Mouse (Mus musculus) ES-Bruce4 (cell line): ENCODE measurements at regions not wholly inside any gene's neighbourhood (a gene's known extent, or its start where the extent isn't known, plus 50 kb on each side); places are given as distances from the start of the nearest gene placed in this dataset.

ENCODE experiments used
- H3K27ac ChIP-seq: 2 replicates; pipeline ENCODE4 v1.5.1; 2012; ENCODE audit warnings: low read length, inconsistent platforms; ENCODE audit not compliant: insufficient read depth
- H3K27me3 ChIP-seq: 2 replicates; pipeline ENCODE4 v1.6.1; 2012; ENCODE audit warnings: mild to moderate bottlenecking, low read length, inconsistent platforms; ENCODE audit not compliant: control insufficient read depth, poor library complexity, insufficient read depth, severe bottlenecking
- H3K36me3 ChIP-seq: 2 replicates; pipeline ENCODE4 v1.6.1; 2012; ENCODE audit warnings: inconsistent platforms, mild to moderate bottlenecking, low read length, moderate library complexity; ENCODE audit not compliant: control insufficient read depth, poor library complexity, insufficient read depth, severe bottlenecking
- H3K4me1 ChIP-seq: one replicate; pipeline ENCODE4 v1.8.1; 2011; ENCODE audit warnings: low read length; ENCODE audit not compliant: control insufficient read depth, insufficient read depth
- H3K4me3 ChIP-seq: 2 replicates; pipeline ENCODE4 v1.5.1; 2011; ENCODE audit warnings: low read depth, mild to moderate bottlenecking, low read length
- H3K9ac ChIP-seq: 2 replicates; pipeline ENCODE4 v1.6.1; 2012; ENCODE audit warnings: low read depth, mild to moderate bottlenecking, inconsistent platforms; ENCODE audit not compliant: poor library complexity, severe bottlenecking
- H3K9me3 ChIP-seq: replicated peaks from 2 replicates; pipeline ENCODE4 v1.6.1; 2012; ENCODE audit warnings: mild to moderate bottlenecking, low read length, inconsistent platforms; ENCODE audit not compliant: control insufficient read depth, poor library complexity, insufficient read depth, severe bottlenecking
- CTCF ChIP-seq: IDR thresholded peaks from one replicate; pipeline ENCODE4 v1.8.1; 2011; ENCODE audit warnings: low read depth, low read length
- EP300 ChIP-seq: IDR thresholded peaks from 2 replicates; pipeline ENCODE4 v1.6.1; 2011; ENCODE audit warnings: low read depth, low read length; ENCODE audit not compliant: insufficient read depth
- POLR2A ChIP-seq: IDR thresholded peaks from one replicate; pipeline ENCODE4 v1.8.1; 2011; ENCODE audit warnings: low read length; ENCODE audit not compliant: insufficient read depth

DNA sequence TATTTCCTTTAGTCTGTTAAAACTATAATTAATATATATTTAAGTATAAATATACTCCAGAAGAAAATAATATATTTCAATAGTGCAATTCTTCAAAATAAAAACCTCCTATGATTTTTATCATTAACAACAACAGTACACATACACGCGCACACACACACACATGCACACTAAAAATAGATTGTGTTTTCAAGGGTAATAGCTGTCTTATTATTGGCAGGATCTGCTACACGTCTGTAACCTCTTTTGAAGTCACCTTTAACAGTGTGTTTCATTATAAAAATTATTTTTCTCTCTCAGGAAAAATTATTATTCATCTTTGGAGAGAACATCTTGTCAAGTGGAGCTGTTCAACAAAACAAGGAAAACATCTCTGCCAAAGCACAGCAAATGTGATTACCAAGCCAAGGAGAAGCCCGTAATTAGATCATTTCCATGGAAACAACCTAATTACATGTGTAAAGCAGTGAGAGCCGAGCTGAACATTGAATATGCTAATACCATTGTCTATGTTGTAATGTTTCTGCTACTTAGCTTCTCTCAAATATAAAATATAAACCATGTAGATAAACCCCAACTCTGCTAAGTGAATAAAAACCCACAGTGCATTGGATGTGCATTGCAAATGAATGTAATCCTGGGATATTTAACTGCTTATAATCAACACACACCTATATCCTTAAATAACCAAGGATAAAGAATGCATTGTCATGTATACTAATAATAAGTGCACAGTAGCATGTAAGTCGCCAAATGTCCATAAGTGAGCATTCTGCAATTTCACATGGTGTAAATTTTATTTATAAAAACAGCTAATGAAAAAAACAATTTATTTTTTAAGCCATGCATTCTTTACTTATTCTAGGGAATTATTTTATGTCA is 719.4 kb upstream of the Tbl1xr1 start:
- H3K9me3 ChIP-seq, result no peaks in the 10 kb centered on the region
- TF ChIP-seq POLR2A, result no peak
- TF ChIP-seq CTCF, result no peak
- no peak for TF ChIP-seq EP300
- H3K9ac ChIP-seq, result no peak overlapping the region
- H3K27ac ChIP-seq, result no peak overlapping the region
- H3K4me3 ChIP-seq, result no peak overlapping the region
- H3K27me3 ChIP-seq, result no peaks in the 10 kb centered on the region
- H3K36me3 ChIP-seq, result no peaks in the 10 kb centered on the region
- no peaks in the 10 kb centered on the region for H3K4me1 ChIP-seq

DNA sequence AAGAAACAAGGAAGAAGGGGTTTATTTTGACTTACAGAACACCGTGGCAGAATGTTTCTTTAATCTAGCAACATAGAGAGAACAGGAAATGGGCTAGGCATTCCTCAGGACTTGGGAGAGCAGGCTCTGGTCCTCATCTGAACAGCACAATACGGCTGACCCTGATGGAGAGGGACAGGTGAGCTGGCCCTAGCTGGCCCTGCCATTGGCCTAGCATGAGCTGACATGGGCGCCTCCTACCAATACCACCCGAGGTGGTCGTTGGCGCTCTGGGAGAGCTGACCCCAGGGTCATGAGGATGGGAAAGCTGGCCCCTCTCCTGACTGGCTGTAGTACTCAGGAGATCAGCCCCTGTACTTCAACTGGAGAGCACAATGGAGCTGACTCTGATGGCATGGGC is 718.4 kb upstream of the Tbl1xr1 start:
- Histone ChIP-seq H3K36me3 (no peaks in the 10 kb centered on the region), H3K9me3 (no peaks in the 10 kb centered on the region), H3K27ac (no peak overlapping the region), H3K27me3 (no peaks in the 10 kb centered on the region), H3K4me3 (no peak overlapping the region), H3K9ac (no peak overlapping the region), H3K4me1 (no peaks in the 10 kb centered on the region)
- no peak for TF ChIP-seq CTCF
- no peak for TF ChIP-seq EP300
- TF ChIP-seq POLR2A, result no peak

DNA sequence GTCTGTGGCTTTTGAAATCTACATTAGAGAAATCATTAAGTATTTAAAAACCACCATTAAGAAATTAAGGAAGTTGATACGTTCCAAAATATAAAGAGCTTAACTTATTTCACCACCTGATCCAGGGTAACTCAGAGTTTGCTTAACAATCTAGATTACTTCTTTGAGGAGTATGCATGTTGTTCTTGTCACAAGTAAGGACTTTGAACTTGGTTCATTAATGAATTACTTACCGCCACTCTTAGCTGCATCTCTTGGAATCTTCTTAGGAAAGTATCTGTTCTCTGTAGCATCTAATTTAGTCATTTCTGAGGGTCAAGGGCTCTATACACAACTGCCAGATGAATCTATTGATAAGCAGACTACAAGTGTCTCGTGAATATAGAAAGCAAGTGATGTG is 715.4 kb upstream of the Tbl1xr1 start:
- H3K9me3 ChIP-seq, result no peaks in the 10 kb centered on the region
- H3K4me3 ChIP-seq, result no peak overlapping the region
- no peaks in the 10 kb centered on the region for H3K27me3 ChIP-seq
- H3K27ac ChIP-seq, result no peak overlapping the region
- no peak overlapping the region for H3K9ac ChIP-seq
- no peaks in the 10 kb centered on the region for H3K4me1 ChIP-seq
- no peaks in the 10 kb centered on the region for H3K36me3 ChIP-seq
- TF ChIP-seq POLR2A, result no peak
- TF ChIP-seq CTCF, result no peak
- no peak for TF ChIP-seq EP300

DNA sequence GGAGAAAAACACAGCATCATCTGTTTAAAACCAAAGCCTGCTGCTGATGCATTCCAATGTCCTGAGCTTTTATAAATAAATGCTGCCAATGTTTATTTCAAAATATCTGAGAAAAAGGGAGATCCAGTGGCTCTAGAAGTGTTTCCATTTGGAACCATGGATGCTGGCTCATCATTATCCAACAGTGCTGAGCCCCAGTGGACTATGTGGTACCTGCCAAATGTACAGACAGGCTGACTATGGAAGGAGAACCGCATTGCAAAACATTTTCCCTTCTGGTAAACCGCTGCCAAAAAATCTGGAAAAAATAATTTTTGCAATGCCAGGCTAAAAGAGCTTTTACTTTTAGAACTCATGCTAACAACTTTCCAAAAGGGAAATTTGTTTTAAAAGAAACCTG is 696.6 kb upstream of the Tbl1xr1 start:
- no peak overlapping the region for H3K9ac ChIP-seq
- no peak overlapping the region for H3K27ac ChIP-seq
- H3K36me3 ChIP-seq, result no peaks in the 10 kb centered on the region
- H3K4me3 ChIP-seq, result no peak overlapping the region
- H3K27me3 ChIP-seq, result no peaks in the 10 kb centered on the region
- H3K4me1 ChIP-seq, result no peaks in the 10 kb centered on the region
- TF ChIP-seq EP300 (no peak), POLR2A (no peak), CTCF (no peak)
- H3K9me3 ChIP-seq, result peaks cover 5% of the 10 kb centered on the region; the same call in 1 of the 2 replicates

DNA sequence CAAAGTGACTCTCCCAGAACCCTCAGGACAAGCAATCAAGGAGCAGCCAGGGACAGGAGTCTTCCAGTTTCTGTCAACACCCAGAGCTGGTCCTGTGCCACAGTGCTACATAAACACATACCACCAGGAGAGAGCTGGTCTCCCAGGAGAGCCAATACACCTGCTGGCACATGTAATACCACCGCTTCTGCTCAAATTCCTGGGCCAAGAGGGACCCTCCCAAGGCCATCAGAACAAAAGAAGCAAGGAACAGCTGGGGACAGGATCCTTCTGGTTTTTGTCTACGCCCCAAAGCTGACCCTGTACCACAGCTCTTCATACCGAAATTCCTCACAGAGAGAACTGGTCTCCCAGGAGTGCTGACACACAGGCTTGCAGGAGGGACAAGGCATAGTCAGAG is 695.4 kb upstream of the Tbl1xr1 start:
- no peaks in the 10 kb centered on the region for H3K36me3 ChIP-seq
- H3K9me3 ChIP-seq, result peaks cover 5% of the 10 kb centered on the region; the same call in 1 of the 2 replicates
- H3K4me1 ChIP-seq, result no peaks in the 10 kb centered on the region
- no peak overlapping the region for H3K4me3 ChIP-seq
- no peaks in the 10 kb centered on the region for H3K27me3 ChIP-seq
- no peak overlapping the region for H3K9ac ChIP-seq
- TF ChIP-seq EP300 (no peak), CTCF (no peak), POLR2A (no peak)
- H3K27ac ChIP-seq, result no peak overlapping the region

DNA sequence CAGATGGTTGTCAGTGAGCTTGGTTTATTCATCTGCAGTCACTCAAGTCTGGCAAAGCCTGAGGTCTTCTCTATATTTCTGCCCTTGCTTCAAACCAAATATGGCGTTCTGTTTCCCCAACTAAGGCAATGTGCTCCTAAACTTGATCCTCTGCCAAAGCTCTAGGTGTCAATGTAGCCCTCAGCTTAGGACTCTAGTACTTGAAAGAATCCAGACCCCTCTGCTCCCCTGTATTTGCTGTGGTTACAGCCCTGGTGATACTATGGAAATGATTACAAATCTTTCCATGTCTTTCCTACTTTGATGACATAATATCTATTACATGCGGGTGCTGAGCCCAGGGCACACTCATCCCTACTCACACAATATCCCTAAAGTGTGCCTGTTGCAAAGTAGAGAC is 672.9 kb upstream of the Tbl1xr1 start:
- Histone ChIP-seq H3K9ac (no peak overlapping the region), H3K4me1 (no peaks in the 10 kb centered on the region), H3K9me3 (no peaks in the 10 kb centered on the region), H3K27me3 (no peaks in the 10 kb centered on the region), H3K4me3 (no peak overlapping the region), H3K27ac (no peak overlapping the region), H3K36me3 (no peaks in the 10 kb centered on the region)
- TF ChIP-seq CTCF (no peak), EP300 (no peak), POLR2A (no peak)
